Mouse (Mus musculus) brain, embryonic 14.5 days (tissue): ENCODE data around the gene Hccs.

Experiments
- CTCF ChIP-seq: fragments of 200-500 bp; IDR thresholded peaks from 2 replicates; pipeline ENCODE4 v1.5.1; 2012; ENCODE audit warnings: inconsistent platforms, mild to moderate bottlenecking, moderate library complexity, borderline replicate concordance; ENCODE audit not compliant: insufficient read depth, insufficient read length; ENCODE audit errors: extremely low read depth
- POLR2A ChIP-seq: fragments of 200-500 bp; IDR thresholded peaks from 2 replicates; pipeline ENCODE4 v1.6.1; 2012; ENCODE audit warnings: mild to moderate bottlenecking, inconsistent platforms, borderline replicate concordance; ENCODE audit not compliant: poor library complexity, insufficient read depth, insufficient read length, severe bottlenecking; ENCODE audit errors: extremely low read depth

DNA sequence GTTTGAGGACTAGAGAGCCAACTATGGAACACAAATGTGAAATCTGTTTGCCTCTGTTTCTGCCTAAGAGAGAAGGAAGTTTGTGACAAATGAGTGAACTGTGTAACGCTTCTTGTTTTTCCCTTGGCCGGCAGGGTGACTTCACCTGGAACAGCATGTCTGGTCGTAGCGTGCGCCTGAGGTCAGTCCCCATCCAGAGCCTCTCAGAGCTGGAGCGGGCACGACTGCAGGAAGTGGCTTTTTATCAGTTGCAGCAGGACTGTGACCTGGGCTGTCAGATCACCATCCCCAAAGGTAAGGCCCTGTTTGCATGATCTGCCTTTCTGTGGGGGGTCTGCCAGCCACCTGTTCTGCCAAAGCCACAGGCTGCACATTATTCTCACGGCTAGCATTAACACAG is 100.1 kb downstream of the Hccs start:
- TF ChIP-seq POLR2A: no peak
- no peak for TF ChIP-seq CTCF
